ENCODE assay signal across 8 mouse cellular contexts in genomic region chr2:180256296-180257000, GRCm38 (mm10). TPM values are rescaled to one million over a fixed set of nuclear protein-coding genes. Genes with fewer than 3 reads are reported as not detected.
DNase-seq lines count a peak whose midpoint lies in the region; ATAC-seq lines count a peak whose summit lies in the region.

No protein-coding gene starts in this region.

- peak overlapping the region; percentile 69 for H3K4me3 ChIP-seq in limb, embryonic 15.5 days
- H3K4me3 ChIP-seq in stomach, embryonic 15.5 days (replicated peaks) = peak overlapping the region; percentile 80

- peaks cover 31% of the 10 kb centered on the region for H3K36me3 ChIP-seq in limb, embryonic 15.5 days
- H3K36me3 ChIP-seq in stomach, embryonic 15.5 days = peaks cover 16% of the 10 kb centered on the region; the same call in 1 of the 2 replicates

- H3K27me3 ChIP-seq in limb, embryonic 15.5 days = no peaks in the 10 kb centered on the region
- no peaks in the 10 kb centered on the region for H3K27me3 ChIP-seq in stomach, embryonic 15.5 days (replicated peaks)

- H3K9ac ChIP-seq in limb, embryonic 15.5 days = peak overlapping the region; percentile 59
- peak overlapping the region; percentile 45 for H3K9ac ChIP-seq in stomach, embryonic 15.5 days

- 24% methylated on average over 26 of the region's 26 CpGs for WGBS in limb, embryonic 15.5 days
- 23% methylated on average over 26 of the region's 26 CpGs for WGBS in stomach, embryonic 15.5 days

- ATAC-seq in erythroid progenitor cell, adult 5-6 weeks (replicated peaks; ENCODE audit: low FRiP score, poor library complexity, severe bottlenecking) = peak; percentile 52
- peak; percentile 58 for ATAC-seq in limb, embryonic 15.5 days (ENCODE audit: insufficient number of reproducible peaks, low FRiP score, low TSS enrichment, low read depth)
- ATAC-seq in stomach, embryonic 15.5 days (ENCODE audit: insufficient read depth, low FRiP score, low read depth) = peak; percentile 55

- peaks cover 23% of the 10 kb centered on the region for H3K4me1 ChIP-seq in limb, embryonic 15.5 days
- peaks cover 11% of the 10 kb centered on the region for H3K4me1 ChIP-seq in stomach, embryonic 15.5 days

- H3K9me3 ChIP-seq in limb, embryonic 15.5 days = no peaks in the 10 kb centered on the region
- no peaks in the 10 kb centered on the region for H3K9me3 ChIP-seq in stomach, embryonic 15.5 days

- intact Hi-C loops in heart, postnatal 36 days (cut with DNase I) = loop anchor here (5.0 kb wide), 1 partner anchor 139 kb away; the partner anchor contains the start of gene Osbpl2

- peak overlapping the region; percentile 94 for H3K27ac ChIP-seq in limb, embryonic 15.5 days
- peak overlapping the region; percentile 94 for H3K27ac ChIP-seq in stomach, embryonic 15.5 days

- peak overlapping the region; percentile 84 for H3K4me2 ChIP-seq in limb, embryonic 15.5 days
- H3K4me2 ChIP-seq in stomach, embryonic 15.5 days = peak overlapping the region; percentile 90

- DNase-seq in heart, adult 11 months = peak; percentile 94
- DNase-seq in heart, postnatal 36 days = no peak
- DNase-seq in CD4-positive, CD25-positive, alpha-beta regulatory T cell, adult 2 months (ENCODE audit: low read depth, low spot score) = peak; percentile 32
- DNase-seq in ovary, adult 18-20 months (ENCODE audit: low spot score) = no peak
- DNase-seq in adrenal gland, postnatal 4 days (ENCODE audit: low spot score in 2 of 2) = no peak

RNA-seq across cellular contexts. Expression of gene Rps21, which starts 0.7 kb away (rescaled TPM):
- 100 to 1,000 TPM; 500 to 574 TPM for total RNA-seq in heart, postnatal 36 days (2021)
- 412 and 611 TPM in 2 replicates for total RNA-seq in erythroid progenitor cell, adult 5-6 weeks (2015; ENCODE audit: low replicate concordance)
- total RNA-seq in erythroid progenitor cell, adult 5-6 weeks (2017; ENCODE audit: low replicate concordance) = 390 and 599 TPM in 2 replicates
- polyA plus RNA-seq in limb, embryonic 15.5 days (2015; fragmentation: Nextera tagmentation; extraction: Ambion mirVana) = 429 and 600 TPM in 2 replicates
- 516 and 531 TPM in 2 replicates for polyA plus RNA-seq in stomach, embryonic 15.5 days (2015; fragmentation: Nextera tagmentation; extraction: Ambion mirVana)
- 1,000 to 10,000 TPM; 1,005 to 1,051 TPM for total RNA-seq in adrenal gland, postnatal 4 days (2021)

RNA-seq across cellular contexts. Expression of gene Cables2, which starts 16.8 kb away (rescaled TPM):
- total RNA-seq in heart, postnatal 36 days (2021) = 10 to 100 TPM; 11.2 to 13.5 TPM
- 8.8 and 9.4 TPM in 2 replicates for total RNA-seq in erythroid progenitor cell, adult 5-6 weeks (2015; ENCODE audit: low replicate concordance)
- 7.6 and 9.2 TPM in 2 replicates for total RNA-seq in erythroid progenitor cell, adult 5-6 weeks (2017; ENCODE audit: low replicate concordance)
- 9.3 and 12.5 TPM in 2 replicates for polyA plus RNA-seq in limb, embryonic 15.5 days (2015; fragmentation: Nextera tagmentation; extraction: Ambion mirVana)
- 14.5 and 15.2 TPM in 2 replicates for polyA plus RNA-seq in stomach, embryonic 15.5 days (2015; fragmentation: Nextera tagmentation; extraction: Ambion mirVana)
- total RNA-seq in adrenal gland, postnatal 4 days (2021) = 10 to 100 TPM; 19.8 to 21.2 TPM

RNA-seq across cellular contexts. Expression of gene Lama5, which starts 30.8 kb away (rescaled TPM):
- 10 to 100 TPM; 70.7 to 76.3 TPM for total RNA-seq in heart, postnatal 36 days (2021)
- under 0.01 and 0.42 TPM in 2 replicates for total RNA-seq in erythroid progenitor cell, adult 5-6 weeks (2015; ENCODE audit: low replicate concordance)
- total RNA-seq in erythroid progenitor cell, adult 5-6 weeks (2017; ENCODE audit: low replicate concordance) = 0.13 and 0.15 TPM in 2 replicates
- polyA plus RNA-seq in limb, embryonic 15.5 days (2015; fragmentation: Nextera tagmentation; extraction: Ambion mirVana) = 24.5 and 25.9 TPM in 2 replicates
- polyA plus RNA-seq in stomach, embryonic 15.5 days (2015; fragmentation: Nextera tagmentation; extraction: Ambion mirVana) = 45.6 and 47.5 TPM in 2 replicates
- total RNA-seq in adrenal gland, postnatal 4 days (2021) = 10 to 100 TPM; 47.5 to 66.5 TPM

RNA-seq across cellular contexts. Expression of gene Rbbp8nl, which starts 33.2 kb away (rescaled TPM):
- total RNA-seq in heart, postnatal 36 days (2021) = not detected
- not detected in 2 replicates for total RNA-seq in erythroid progenitor cell, adult 5-6 weeks (2015; ENCODE audit: low replicate concordance)
- not detected in 2 replicates for total RNA-seq in erythroid progenitor cell, adult 5-6 weeks (2017; ENCODE audit: low replicate concordance)
- 2.0 and 2.3 TPM in 2 replicates for polyA plus RNA-seq in limb, embryonic 15.5 days (2015; fragmentation: Nextera tagmentation; extraction: Ambion mirVana)
- 3.1 and 3.4 TPM in 2 replicates for polyA plus RNA-seq in stomach, embryonic 15.5 days (2015; fragmentation: Nextera tagmentation; extraction: Ambion mirVana)
- not detected for total RNA-seq in adrenal gland, postnatal 4 days (2021)

Comparison
In these comparisons a context has a peak if more than half of its experiments do, and no peak if none do; other contexts are left out.
1. DNase-seq: peak in heart, adult 11 months (single experiment) and CD4-positive, CD25-positive, alpha-beta regulatory T cell, adult 2 months (single experiment); none in heart, postnatal 36 days (0 of 2), ovary, adult 18-20 months (single experiment) and adrenal gland, postnatal 4 days (0 of 2).
2. RNA of gene Lama5, which starts 30.8 kb away (total RNA-seq): 70.7 to 76.3 TPM in heart, postnatal 36 days and 47.5 to 66.5 TPM in adrenal gland, postnatal 4 days; under 0.01 to 0.42 TPM in erythroid progenitor cell, adult 5-6 weeks; every median in the first group is over 10 times any median in the second.
3. Peak in every context shown above with its lines, with median percentiles within 50 percentile points of each other: ATAC-seq.